Mouse (Mus musculus): ENCODE data around the gene Nr1h4. TPM values are rescaled to one million over a fixed set of nuclear protein-coding genes. Genes with fewer than 3 reads are reported as not detected.

Nr1h4 gene
- polyA plus RNA-seq, 1 experiment from 2014 or later, result 1.2 TPM

GRCm38 (mm10) chr10:89444381-89444780 is 89.0 kb downstream of the Nr1h4 start:
- H3K27me3 ChIP-seq (replicated peaks), result no peaks in the 10 kb centered on the region
- H3K9ac ChIP-seq, result peak overlapping the region; percentile 87
- no peak for ATAC-seq (ENCODE audit: extremely low read depth, insufficient number of reproducible peaks, low FRiP score, low TSS enrichment)
- H3K27ac ChIP-seq (replicated peaks), result peak overlapping the region; percentile 77
- peaks cover 4% of the 10 kb centered on the region; the same call in 1 of the 2 replicates for H3K9me3 ChIP-seq
- WGBS, result 51% methylated on average over 3 of the region's 3 CpGs
- peak overlapping the region; percentile 89 for H3K4me2 ChIP-seq
- H3K4me1 ChIP-seq, result peaks cover 30% of the 10 kb centered on the region
- H3K4me3 ChIP-seq, result peak overlapping the region; percentile 87
- H3K36me3 ChIP-seq, result peaks cover 12% of the 10 kb centered on the region

GRCm38 (mm10) chr10:89443623-89444151 is 89.7 kb downstream of the Nr1h4 start, which contains the start of gene Gas2l3:
TSS of gene Gas2l3 (minus strand) at chr10:89443967.
- Histone ChIP-seq H3K4me3 (peak within 1 kb of the TSS; percentile 87), H3K9me3 (peaks cover 4% of the 10 kb centered on the region; the same call in 1 of the 2 replicates), H3K27ac (replicated peaks) (peak within 1 kb of the TSS; percentile 80), H3K36me3 (peaks cover 12% of the 10 kb centered on the region), H3K4me1 (peaks cover 36% of the 10 kb centered on the region), H3K9ac (peak within 1 kb of the TSS; percentile 87), H3K27me3 (replicated peaks) (no peaks in the 10 kb centered on the region), H3K4me2 (peak within 1 kb of the TSS; percentile 89)
- peak; percentile 80; the same call in 1 of the 2 replicates for ATAC-seq (ENCODE audit: extremely low read depth, insufficient number of reproducible peaks, low FRiP score, low TSS enrichment)
- under 1% methylated on average over 39 of the region's 39 CpGs for WGBS

GRCm38 (mm10) chr10:89443115-89443622 is 90.2 kb downstream of the Nr1h4 start:
- Histone ChIP-seq H3K27ac (replicated peaks) (peak overlapping the region; percentile 80), H3K4me3 (peak overlapping the region; percentile 87), H3K4me1 (peaks cover 41% of the 10 kb centered on the region), H3K9ac (peak overlapping the region; percentile 87), H3K9me3 (peaks cover 4% of the 10 kb centered on the region; the same call in 1 of the 2 replicates), H3K4me2 (peak overlapping the region; percentile 89), H3K27me3 (replicated peaks) (no peaks in the 10 kb centered on the region), H3K36me3 (peaks cover 12% of the 10 kb centered on the region)
- peak; percentile 5; the same call in 1 of the 2 replicates for ATAC-seq (ENCODE audit: extremely low read depth, insufficient number of reproducible peaks, low FRiP score, low TSS enrichment)
- WGBS, result 2% methylated on average over 17 of the region's 17 CpGs

GRCm38 (mm10) chr10:89442640-89443039 is 90.7 kb downstream of the Nr1h4 start:
- Histone ChIP-seq H3K36me3 (peaks cover 13% of the 10 kb centered on the region), H3K9ac (peak overlapping the region; percentile 87), H3K9me3 (peaks cover 4% of the 10 kb centered on the region; the same call in 1 of the 2 replicates), H3K4me3 (peak overlapping the region; percentile 87), H3K27me3 (replicated peaks) (no peaks in the 10 kb centered on the region), H3K4me1 (peaks cover 47% of the 10 kb centered on the region), H3K27ac (replicated peaks) (peak overlapping the region; percentile 80), H3K4me2 (peak overlapping the region; percentile 89)
- 14% methylated on average over 4 of the region's 4 CpGs for WGBS
- no peak for ATAC-seq (ENCODE audit: extremely low read depth, insufficient number of reproducible peaks, low FRiP score, low TSS enrichment)

- Histone ChIP-seq H3K4me3 (peak overlapping the region; percentile 87), H3K9ac (no peak overlapping the region), H3K4me2 (peak overlapping the region; percentile 89), H3K27me3 (replicated peaks) (no peaks in the 10 kb centered on the region), H3K9me3 (peaks cover 4% of the 10 kb centered on the region; the same call in 1 of the 2 replicates), H3K4me1 (peaks cover 50% of the 10 kb centered on the region), H3K36me3 (peaks cover 19% of the 10 kb centered on the region), H3K27ac (replicated peaks) (no peak overlapping the region)
- 93% methylated on average over 3 of the region's 3 CpGs for WGBS
- ATAC-seq (ENCODE audit: extremely low read depth, insufficient number of reproducible peaks, low FRiP score, low TSS enrichment), result no peak
These were observed 91.4 kb downstream of the Nr1h4 start for GRCm38 (mm10) chr10:89441961-89442360.

- no peak for ATAC-seq (ENCODE audit: extremely low read depth, insufficient number of reproducible peaks, low FRiP score, low TSS enrichment)
- peaks cover 58% of the 10 kb centered on the region for H3K4me1 ChIP-seq
These were observed 94.0 kb downstream of the Nr1h4 start for GRCm38 (mm10) chr10:89439380-89439779.

GRCm38 (mm10) chr10:89437996-89438395 is 95.4 kb downstream of the Nr1h4 start:
- H3K4me3 ChIP-seq, result no peak overlapping the region
- peak overlapping the region; percentile 47 for H3K4me2 ChIP-seq
- 58% methylated on average over 12 of the region's 12 CpGs for WGBS
- H3K36me3 ChIP-seq, result peaks cover 46% of the 10 kb centered on the region
- peak overlapping the region; percentile 59; the same call in 1 of the 2 replicates for H3K9ac ChIP-seq
- H3K9me3 ChIP-seq, result peaks cover 4% of the 10 kb centered on the region; the same call in 1 of the 2 replicates
- H3K27ac ChIP-seq (replicated peaks), result peak overlapping the region; percentile 60
- no peaks in the 10 kb centered on the region for H3K27me3 ChIP-seq (replicated peaks)
- peaks cover 52% of the 10 kb centered on the region for H3K4me1 ChIP-seq
- ATAC-seq (ENCODE audit: extremely low read depth, insufficient number of reproducible peaks, low FRiP score, low TSS enrichment), result no peak

More at GRCm38 (mm10) chr10:89439380-89439779, 94.0 kb downstream of the Nr1h4 start:
- peak overlapping the region; percentile 51 for H3K4me2 ChIP-seq
- peak overlapping the region; percentile 65 for H3K27ac ChIP-seq (replicated peaks)
- peak overlapping the region; percentile 13; the same call in 1 of the 2 replicates for H3K9ac ChIP-seq
- WGBS, result 39% methylated on average over 7 of the region's 7 CpGs
- H3K4me3 ChIP-seq, result no peak overlapping the region
- peaks cover 4% of the 10 kb centered on the region; the same call in 1 of the 2 replicates for H3K9me3 ChIP-seq
- no peaks in the 10 kb centered on the region for H3K27me3 ChIP-seq (replicated peaks)
- peaks cover 33% of the 10 kb centered on the region for H3K36me3 ChIP-seq

- no peak overlapping the region for H3K9ac ChIP-seq
- H3K4me2 ChIP-seq, result no peak overlapping the region
- H3K27me3 ChIP-seq (replicated peaks), result no peaks in the 10 kb centered on the region
- ATAC-seq (ENCODE audit: extremely low read depth, insufficient number of reproducible peaks, low FRiP score, low TSS enrichment), result no peak
- 0 out of 2 replicates have a peak overlapping the region, but pooled peaks have one; percentile 60 for H3K27ac ChIP-seq (replicated peaks)
- peaks cover 48% of the 10 kb centered on the region for H3K36me3 ChIP-seq
- 78% methylated on average over 9 of the region's 9 CpGs for WGBS
- peaks cover 4% of the 10 kb centered on the region; the same call in 1 of the 2 replicates for H3K9me3 ChIP-seq
- no peak overlapping the region for H3K4me3 ChIP-seq
- peaks cover 47% of the 10 kb centered on the region for H3K4me1 ChIP-seq
These were observed 95.9 kb downstream of the Nr1h4 start for GRCm38 (mm10) chr10:89437472-89437871.

- Histone ChIP-seq H3K4me1 (peaks cover 41% of the 10 kb centered on the region), H3K27me3 (replicated peaks) (no peaks in the 10 kb centered on the region), H3K36me3 (peaks cover 50% of the 10 kb centered on the region), H3K9me3 (no peaks in the 10 kb centered on the region), H3K4me2 (no peak overlapping the region), H3K9ac (no peak overlapping the region), H3K27ac (replicated peaks) (no peak overlapping the region), H3K4me3 (no peak overlapping the region)
- no peak for ATAC-seq (ENCODE audit: extremely low read depth, insufficient number of reproducible peaks, low FRiP score, low TSS enrichment)
- WGBS, result 74% methylated on average over 9 of the region's 9 CpGs
These were observed 97.5 kb downstream of the Nr1h4 start for GRCm38 (mm10) chr10:89435920-89436319.

GRCm38 (mm10) chr10:89435413-89435812 is 98.0 kb downstream of the Nr1h4 start:
- WGBS, result 83% methylated on average over 12 of the region's 12 CpGs
- peaks cover 39% of the 10 kb centered on the region for H3K4me1 ChIP-seq

GRCm38 (mm10) chr10:89434509-89435210 is 98.7 kb downstream of the Nr1h4 start:
- no peak overlapping the region for H3K27ac ChIP-seq (replicated peaks)
- no peak overlapping the region for H3K4me3 ChIP-seq
- no peak for ATAC-seq (ENCODE audit: extremely low read depth, insufficient number of reproducible peaks, low FRiP score, low TSS enrichment)
- no peak overlapping the region for H3K4me2 ChIP-seq
- peaks cover 57% of the 10 kb centered on the region for H3K36me3 ChIP-seq
- H3K27me3 ChIP-seq (replicated peaks), result no peaks in the 10 kb centered on the region
- no peak overlapping the region for H3K9ac ChIP-seq
- H3K4me1 ChIP-seq, result peaks cover 33% of the 10 kb centered on the region
- 75% methylated on average over 17 of the region's 17 CpGs for WGBS
- H3K9me3 ChIP-seq, result no peaks in the 10 kb centered on the region

More at GRCm38 (mm10) chr10:89435413-89435812, 98.0 kb downstream of the Nr1h4 start:
- H3K9me3 ChIP-seq, result no peaks in the 10 kb centered on the region
- ATAC-seq (ENCODE audit: extremely low read depth, insufficient number of reproducible peaks, low FRiP score, low TSS enrichment), result no peak
- H3K4me2 ChIP-seq, result no peak overlapping the region
- H3K4me3 ChIP-seq, result no peak overlapping the region
- no peaks in the 10 kb centered on the region for H3K27me3 ChIP-seq (replicated peaks)
- no peak overlapping the region for H3K27ac ChIP-seq (replicated peaks)
- H3K36me3 ChIP-seq, result peaks cover 51% of the 10 kb centered on the region
- no peak overlapping the region for H3K9ac ChIP-seq

Data from heart, embryonic 13.5 days (tissue).